Mouse (Mus musculus): Measurements from ENCODE around the gene Elf4. TPM values are rescaled to one million over a fixed set of nuclear protein-coding genes. Genes with fewer than 3 reads are reported as not detected.

The Elf4 gene
- total and polyA plus RNA-seq, 3 experiments, result 1.4 to 12.4 (median 5.3) TPM

GRCm38 (mm10) chrX:48481687-48482086 is 18.8 kb upstream of the Elf4 start:
- Histone ChIP-seq H3K4me1 (ENCODE audit: control insufficient read depth in 1 of 2, insufficient read depth in 2 of 2) (no peaks in the 10 kb centered on the region), H3K9me3 (replicated peaks; ENCODE audit: low read length) (no peaks in the 10 kb centered on the region), H3K9ac (ENCODE audit: insufficient read depth, low read depth) (no peak overlapping the region), H3K4me2 (ENCODE audit: insufficient read depth, low read depth, poor library complexity, severe bottlenecking) (no peak overlapping the region), H3K27ac (ENCODE audit: insufficient read depth, low read depth) (no peak overlapping the region), H3K4me3 (replicated peaks in 1 of 3; ENCODE audit: low read depth in 2 of 3, low read length in 2 of 3, poor library complexity in 1 of 3) (no peak overlapping the region), H3K27me3 (replicated peaks) (no peaks in the 10 kb centered on the region), H3K79me2 (replicated peaks; ENCODE audit: control insufficient read depth, extremely low read depth, insufficient read depth, poor library complexity, severe bottlenecking) (no peaks in the 10 kb centered on the region), H3K36me3 (replicated peaks in 1 of 2; ENCODE audit: control insufficient read depth in 1 of 2, insufficient read depth in 1 of 2, low read length in 1 of 2) (peaks cover 28 to 74% of the 10 kb centered on the region in 2 experiments)
- dilution Hi-C loops (cut with MboI; ENCODE audit: extremely low pct_ligation_motif_present, extremely low pct_unique_long_range_greater_than_20kb, low sequenced_read_pairs), result no loop called here
- no peak for DNase-seq (ENCODE audit: extremely low read depth)
- in situ Hi-C loops (cut with MboI; ENCODE audit: low pct_ligation_motif_present, low pct_unique_long_range_greater_than_20kb, low sequenced_read_pairs), result no loop called here
- TF ChIP-seq HCFC1 (IDR thresholded peaks at IDR 0.05; ENCODE audit: low read depth, low read length), result no peak
- TF ChIP-seq TBP (conservative IDR thresholded peaks at IDR 0.05; ENCODE audit: low read depth, low read length), result no peak
- TF ChIP-seq ELF1 (IDR thresholded peaks at IDR 0.05; ENCODE audit: low read depth, low read length), result no peak
- TF ChIP-seq USF1 (IDR thresholded peaks at IDR 0.05; ENCODE audit: low read depth, low read length), result no peak
- no peak for TF ChIP-seq IRF4 (IDR thresholded peaks at IDR 0.05; ENCODE audit: low read depth, low read length)
- TF ChIP-seq CHD2 (IDR thresholded peaks at IDR 0.05; ENCODE audit: low read length), result no peak
- TF ChIP-seq ZC3H11A (IDR thresholded peaks at IDR 0.05; ENCODE audit: low read depth, low read length), result no peak
- TF ChIP-seq MXI1 (IDR thresholded peaks at IDR 0.05; ENCODE audit: low read depth, low read length), result no peak

DNA sequence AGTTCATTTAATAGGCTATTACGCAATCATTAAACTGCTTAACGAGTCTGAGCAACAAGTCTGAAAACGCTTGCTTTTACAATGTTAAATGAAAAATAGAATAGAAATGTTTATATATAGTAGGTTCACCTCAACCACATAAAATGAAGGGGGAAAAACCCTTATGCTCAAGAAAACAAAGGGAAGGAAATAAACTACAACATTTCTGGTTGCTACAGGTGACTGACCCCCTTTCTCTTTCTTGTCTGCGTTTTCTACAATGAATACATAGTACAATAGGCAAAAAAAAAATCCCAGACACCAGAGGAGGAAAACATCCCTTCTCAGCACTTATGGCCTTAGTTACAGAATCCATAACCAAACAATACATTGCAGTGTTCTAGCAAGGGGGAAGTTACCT is 18.2 kb upstream of the Elf4 start:
- in situ Hi-C loops (cut with MboI; ENCODE audit: low pct_ligation_motif_present, low pct_unique_long_range_greater_than_20kb, low sequenced_read_pairs), result no loop called here
- Histone ChIP-seq H3K4me1 (ENCODE audit: control insufficient read depth in 1 of 2, insufficient read depth in 2 of 2) (no peaks in the 10 kb centered on the region), H3K4me2 (ENCODE audit: insufficient read depth, low read depth, poor library complexity, severe bottlenecking) (no peak overlapping the region), H3K27ac (ENCODE audit: insufficient read depth, low read depth) (no peak overlapping the region), H3K36me3 (replicated peaks in 1 of 2; ENCODE audit: control insufficient read depth in 1 of 2, insufficient read depth in 1 of 2, low read length in 1 of 2) (peaks cover 28 to 78% of the 10 kb centered on the region in 2 experiments), H3K27me3 (replicated peaks) (no peaks in the 10 kb centered on the region), H3K9ac (ENCODE audit: insufficient read depth, low read depth) (no peak overlapping the region), H3K79me2 (replicated peaks; ENCODE audit: control insufficient read depth, extremely low read depth, insufficient read depth, poor library complexity, severe bottlenecking) (no peaks in the 10 kb centered on the region), H3K4me3 (replicated peaks in 1 of 3; ENCODE audit: low read depth in 2 of 3, low read length in 2 of 3, poor library complexity in 1 of 3) (no peak overlapping the region), H3K9me3 (replicated peaks; ENCODE audit: low read length) (no peaks in the 10 kb centered on the region)
- dilution Hi-C loops (cut with MboI; ENCODE audit: extremely low pct_ligation_motif_present, extremely low pct_unique_long_range_greater_than_20kb, low sequenced_read_pairs), result no loop called here
- no peak for DNase-seq (ENCODE audit: extremely low read depth)
- no peak for TF ChIP-seq KAT2A (IDR thresholded peaks at IDR 0.05; ENCODE audit: insufficient replicate concordance, low read length)
- no peak for TF ChIP-seq POLR2AphosphoS2 (IDR thresholded peaks at IDR 0.05; ENCODE audit: low read depth, low read length)
- TF ChIP-seq RAD21 (IDR thresholded peaks at IDR 0.05; ENCODE audit: low read depth, low read length), result no peak
- no peak for TF ChIP-seq ZMIZ1 (IDR thresholded peaks at IDR 0.05; ENCODE audit: low read depth, low read length)
- no peak for TF ChIP-seq PAX5 (IDR thresholded peaks at IDR 0.05; ENCODE audit: low read length)
- TF ChIP-seq HCFC1 (IDR thresholded peaks at IDR 0.05; ENCODE audit: low read depth, low read length), result no peak
- TF ChIP-seq POLR2A (IDR thresholded peaks at IDR 0.05; ENCODE audit: low read depth, low read length), result no peak
- TF ChIP-seq EP300 (IDR thresholded peaks at IDR 0.05; ENCODE audit: low read length), result no peak
- no peak for TF ChIP-seq MYC (IDR thresholded peaks at IDR 0.05; ENCODE audit: low read depth, low read length)
- no peak for TF ChIP-seq E2F4 (IDR thresholded peaks at IDR 0.05; ENCODE audit: insufficient replicate concordance, low read depth, low read length)
- TF ChIP-seq MAFK (IDR thresholded peaks at IDR 0.05; ENCODE audit: insufficient replicate concordance, low read length), result no peak
